Mouse (Mus musculus) hindlimb bud, embryonic 11.5 days (tissue): ENCODE results near the gene Cdx2.

Experiments used
- DNase-seq: peaks from one replicate; pipeline ENCODE4 v3.0.0-alpha.2; 2012; ENCODE audit warnings: low read depth, low spot score; ENCODE audit errors: extremely low spot score

The Cdx2 gene

DNA sequence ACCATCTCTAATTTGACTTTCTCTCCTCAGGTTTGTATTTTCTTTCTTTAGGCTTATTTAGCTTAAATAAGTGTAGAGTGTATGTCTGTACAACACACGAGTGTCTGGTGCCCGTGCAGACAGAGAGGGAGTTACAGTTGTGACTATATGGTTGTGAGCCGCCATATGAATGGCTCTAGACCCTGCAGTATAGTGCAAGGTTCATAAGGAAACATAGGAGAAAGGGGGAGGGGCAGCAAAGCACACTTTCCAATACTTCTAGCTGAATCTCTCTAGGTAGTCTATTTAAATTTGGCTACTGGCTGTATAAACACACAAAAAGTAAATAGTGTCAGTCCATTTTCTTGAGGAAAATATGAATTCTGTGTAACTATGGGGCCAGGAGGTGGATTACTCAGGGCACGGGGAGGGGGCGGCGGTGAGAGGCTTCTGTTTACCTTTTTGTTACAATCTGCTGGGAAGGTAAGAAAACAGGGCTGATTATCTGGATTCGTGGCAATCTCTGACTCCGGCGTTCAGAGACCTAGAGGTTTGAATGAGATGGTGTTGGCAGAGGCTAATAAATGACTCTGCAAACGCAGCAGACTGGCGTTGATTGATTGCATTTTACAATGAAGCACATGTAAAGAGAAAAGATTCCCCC lies 45.0 kb downstream of the Cdx2 start:
- no peak for DNase-seq

DNA sequence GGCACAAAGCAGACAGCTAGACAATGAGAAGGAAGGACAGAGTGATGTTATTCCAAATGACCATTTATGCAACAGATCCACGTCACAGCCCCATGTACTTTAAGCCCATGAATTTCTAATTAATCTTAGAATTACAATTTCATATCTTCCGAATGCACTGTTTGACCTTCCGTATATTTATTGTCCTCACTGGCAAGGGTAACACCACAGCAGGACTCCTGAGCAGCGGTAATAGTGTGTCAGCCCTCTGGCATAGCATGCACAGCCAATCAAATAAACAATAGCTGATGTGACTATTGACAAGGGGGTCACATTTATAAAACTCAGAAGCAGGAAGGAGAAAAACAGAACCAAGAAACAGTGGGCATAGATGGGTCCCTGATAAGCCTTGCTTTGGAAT lies 46.3 kb downstream of the Cdx2 start:
- no peak for DNase-seq

DNA sequence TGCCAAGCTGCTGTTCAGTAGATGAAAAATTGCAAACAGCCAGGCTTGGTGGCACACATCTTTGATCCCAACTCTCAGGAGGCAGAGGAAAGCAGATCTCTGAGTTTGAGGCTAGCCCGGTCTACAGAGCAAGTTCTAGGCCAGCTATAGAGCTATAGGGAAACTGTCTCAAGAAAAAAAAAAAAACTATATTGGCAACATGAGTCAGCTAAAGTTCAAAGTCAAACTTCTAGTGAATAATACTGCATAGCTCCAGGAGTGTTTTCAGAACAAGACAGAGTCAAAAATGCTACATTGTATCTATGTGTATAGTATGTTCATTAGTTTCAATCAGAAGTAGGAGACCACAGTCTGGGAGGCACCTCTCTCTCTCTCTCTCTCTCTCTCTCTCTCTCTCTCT lies 46.9 kb downstream of the Cdx2 start:
- no peak for DNase-seq
